Mouse (Mus musculus) limb, embryonic 11.5 days (tissue): ENCODE results near the gene Zfpm1. TPM values are rescaled to one million over a fixed set of nuclear protein-coding genes. Genes with fewer than 3 reads are reported as not detected.

Experiments
- ATAC-seq: fragments of 200-750 bp; cut with Nextera tagmentation; 2 replicates; pipeline ENCODE4 v1.8.0; 2017; ENCODE audit warnings: low read depth; ENCODE audit not compliant: insufficient number of reproducible peaks, low FRiP score, low TSS enrichment
- DNase-seq: peaks from one replicate; pipeline ENCODE4 v3.0.0-alpha.2; 2015; ENCODE audit warnings: low spot score
- H3K27ac ChIP-seq: fragments of 300-500 bp; sonication (generic); replicated peaks from 2 replicates; pipeline ENCODE4 v1.5.1; 2014; ENCODE audit warnings: low read depth, mild to moderate bottlenecking, low read length
- H3K27me3 ChIP-seq: fragments of 300-500 bp; sonication (generic); 2 replicates; pipeline ENCODE4 v1.6.1; 2014; ENCODE audit warnings: mild to moderate bottlenecking, low read length, mixed read lengths; ENCODE audit not compliant: control insufficient read depth, insufficient read depth
- H3K36me3 ChIP-seq: fragments of 300-500 bp; sonication (generic); 2 replicates; pipeline ENCODE4 v1.6.1; 2014; ENCODE audit warnings: mild to moderate bottlenecking, low read length, moderate library complexity, mixed read lengths; ENCODE audit not compliant: control insufficient read depth, insufficient read depth
- H3K4me1 ChIP-seq: fragments of 300-500 bp; sonication (generic); 2 replicates; pipeline ENCODE4 v1.6.1; 2014; ENCODE audit warnings: low read length, mixed read lengths; ENCODE audit not compliant: control insufficient read depth, insufficient read depth
- H3K4me2 ChIP-seq: fragments of 300-500 bp; sonication (generic); 2 replicates; pipeline ENCODE4 v1.6.1; 2014; ENCODE audit warnings: low read depth, mild to moderate bottlenecking, moderate library complexity; ENCODE audit not compliant: severe bottlenecking
- H3K4me3 ChIP-seq: fragments of 300-500 bp; sonication (generic); 2 replicates; pipeline ENCODE4 v1.5.1; 2014; ENCODE audit warnings: low read depth, low read length
- H3K9ac ChIP-seq: fragments of 300-500 bp; sonication (generic); 2 replicates; pipeline ENCODE4 v1.6.1; 2014; ENCODE audit warnings: mild to moderate bottlenecking, low read length
- H3K9me3 ChIP-seq: fragments of 300-500 bp; sonication (generic); 2 replicates; pipeline ENCODE4 v1.6.1; 2016; ENCODE audit warnings: low read length; ENCODE audit not compliant: control insufficient read depth
- WGBS: fragments of 180-500 bp; shearing (Covaris S2); extraction: QIAGEN DNeasy Blood & Tissue Kit; methylation state at CpG from one replicate; pipeline ENCODE4 v1.1.7; 2014; 5-methylcytosine and 5-hydroxymethylcytosine counted together
- polyA plus RNA-seq: library from polyadenylated mRNA; unstranded; fragments of >200 nt; fragmentation: Nextera tagmentation; extraction: Ambion mirVana; gene quantifications from 2 replicates; pipeline ENCODE4 v1.2.1, GENCODE M21; 2014

The Zfpm1 gene
- polyA plus RNA-seq, 1 experiment from 2014 or later: 1.4 TPM

DNA sequence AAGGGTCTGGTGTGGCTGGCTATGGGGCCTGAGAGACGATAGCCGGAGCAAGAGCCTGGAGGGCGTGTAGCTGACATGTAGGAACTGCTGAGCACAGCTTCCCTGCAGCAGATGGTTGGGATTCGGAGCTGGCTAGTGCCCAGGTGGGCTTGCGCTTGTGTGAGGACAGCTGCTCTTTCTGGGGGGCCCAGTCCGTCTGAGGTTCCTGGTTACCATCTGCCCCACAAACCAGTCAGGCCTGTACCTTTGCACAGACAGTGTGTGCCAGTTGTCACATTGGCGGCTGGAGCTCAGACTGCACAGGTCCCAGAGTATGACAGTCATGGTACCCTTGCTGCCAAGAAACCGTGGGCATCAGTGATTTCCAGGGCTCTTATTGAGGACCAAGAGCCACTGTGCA, 25.9 kb downstream of the Zfpm1 start:
- Histone ChIP-seq H3K4me1 (no peaks in the 10 kb centered on the region), H3K4me3 (no peak overlapping the region), H3K4me2 (no peak overlapping the region), H3K27ac (no peak overlapping the region), H3K9ac (no peak overlapping the region), H3K36me3 (no peaks in the 10 kb centered on the region; the same call in 1 of the 2 replicates), H3K9me3 (no peaks in the 10 kb centered on the region), H3K27me3 (no peaks in the 10 kb centered on the region)
- DNase-seq: no peak
- ATAC-seq: no peak
- WGBS: 89% methylated on average over 8 of the region's 8 CpGs

DNA sequence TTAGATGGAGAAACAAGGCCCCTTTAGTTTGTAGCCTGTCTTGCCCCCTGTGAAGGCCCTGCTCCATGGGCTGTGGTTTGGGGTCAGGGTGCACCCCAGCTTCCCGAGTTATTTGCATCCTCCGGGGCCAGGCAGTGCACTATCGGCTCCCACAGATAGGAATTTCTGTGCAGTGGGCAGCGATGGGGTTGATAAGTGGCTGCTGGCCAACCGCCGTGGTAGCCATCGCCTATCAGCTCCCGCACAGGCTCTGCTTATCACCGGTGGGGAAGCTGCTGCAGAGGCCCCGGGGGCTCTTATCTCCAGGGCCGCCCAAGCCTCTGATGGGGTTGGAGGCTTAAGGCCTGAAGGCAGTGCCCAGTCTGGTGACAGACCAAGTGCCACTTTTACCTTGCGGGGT, 27.3 kb downstream of the Zfpm1 start:
- Histone ChIP-seq H3K4me3 (no peak overlapping the region), H3K27ac (no peak overlapping the region), H3K4me1 (no peaks in the 10 kb centered on the region), H3K36me3 (no peaks in the 10 kb centered on the region; the same call in 1 of the 2 replicates), H3K27me3 (no peaks in the 10 kb centered on the region), H3K9ac (no peak overlapping the region), H3K4me2 (no peak overlapping the region), H3K9me3 (no peaks in the 10 kb centered on the region)
- WGBS: 82% methylated on average over 12 of the region's 12 CpGs
- ATAC-seq: no peak
- no peak for DNase-seq

DNA sequence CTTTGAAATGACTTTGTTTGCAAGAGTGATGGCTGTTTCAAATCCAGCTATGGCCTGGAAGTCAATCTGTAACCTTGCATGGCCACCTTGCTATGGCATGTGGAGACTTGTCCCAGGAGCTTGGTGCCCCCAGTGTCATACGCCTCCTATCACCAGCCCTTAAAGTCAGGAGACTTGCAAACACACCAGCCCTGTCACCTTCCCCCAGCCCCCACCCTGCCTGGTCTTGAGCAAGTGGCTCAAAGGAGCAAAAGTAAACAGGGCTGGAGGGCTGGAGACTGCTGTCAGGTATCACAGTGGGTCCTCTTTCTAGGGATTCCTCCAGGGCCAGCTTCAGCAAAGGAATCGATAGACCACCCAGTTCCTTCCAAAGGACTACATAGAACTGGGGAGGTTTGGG, 29.2 kb downstream of the Zfpm1 start:
- Histone ChIP-seq H3K4me2 (no peak overlapping the region), H3K4me3 (no peak overlapping the region), H3K9me3 (no peaks in the 10 kb centered on the region), H3K27me3 (no peaks in the 10 kb centered on the region), H3K36me3 (no peaks in the 10 kb centered on the region; the same call in 1 of the 2 replicates), H3K27ac (no peak overlapping the region), H3K9ac (no peak overlapping the region), H3K4me1 (peaks cover 6% of the 10 kb centered on the region; the same call in 1 of the 2 replicates)
- no peak for ATAC-seq
- no peak for DNase-seq
- 80% methylated on average over 2 of the region's 2 CpGs for WGBS

DNA sequence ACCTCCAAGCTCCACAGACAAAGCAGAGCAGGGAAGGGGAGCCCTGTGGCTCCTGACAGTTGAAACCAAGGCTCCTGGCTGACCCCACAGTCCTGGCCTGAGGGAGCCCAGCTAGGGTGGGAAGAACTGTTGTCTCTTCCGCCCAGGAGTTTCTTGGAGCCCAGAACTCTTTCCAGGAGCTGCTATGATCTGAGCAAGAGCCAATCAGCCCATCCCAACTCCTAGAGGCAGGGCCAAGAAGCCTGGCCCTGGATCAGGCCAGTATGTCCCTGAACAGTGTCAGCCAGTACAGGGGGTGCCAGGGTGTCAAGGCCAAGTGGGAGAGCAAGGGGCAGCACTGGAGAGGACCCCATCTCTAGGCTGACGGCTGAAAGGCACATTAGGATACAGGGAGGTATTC, 30.6 kb downstream of the Zfpm1 start:
- Histone ChIP-seq H3K27ac (no peak overlapping the region), H3K27me3 (no peaks in the 10 kb centered on the region), H3K4me1 (peaks cover 6% of the 10 kb centered on the region; the same call in 1 of the 2 replicates), H3K9me3 (no peaks in the 10 kb centered on the region), H3K9ac (no peak overlapping the region), H3K36me3 (no peaks in the 10 kb centered on the region; the same call in 1 of the 2 replicates), H3K4me2 (no peak overlapping the region), H3K4me3 (no peak overlapping the region)
- DNase-seq (no peak), ATAC-seq (no peak)
- 77% methylated on average over 2 of the region's 2 CpGs for whole genome bisulfite sequencing

DNA sequence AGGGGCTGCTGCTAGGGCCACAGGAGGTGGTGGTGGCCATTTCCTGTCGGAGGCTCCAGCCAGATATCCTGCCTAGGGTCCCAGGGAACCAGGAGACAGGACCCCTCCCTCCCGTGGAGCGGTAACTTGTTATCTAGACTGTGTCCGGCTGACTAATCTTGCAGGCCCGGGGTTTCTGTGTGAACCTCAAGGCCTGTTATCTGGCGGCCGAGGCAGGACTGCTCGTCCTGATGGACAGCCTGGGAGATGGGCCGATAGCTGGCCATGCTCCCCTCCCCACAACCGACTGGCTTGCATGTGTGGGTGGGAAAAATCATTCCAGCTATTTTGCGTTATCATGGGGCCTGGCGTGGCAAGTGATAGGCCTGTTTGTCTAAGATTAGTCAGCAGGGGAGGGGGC, 31.4 kb downstream of the Zfpm1 start:
- no peaks in the 10 kb centered on the region; the same call in 1 of the 2 replicates for H3K36me3 ChIP-seq

DNA sequence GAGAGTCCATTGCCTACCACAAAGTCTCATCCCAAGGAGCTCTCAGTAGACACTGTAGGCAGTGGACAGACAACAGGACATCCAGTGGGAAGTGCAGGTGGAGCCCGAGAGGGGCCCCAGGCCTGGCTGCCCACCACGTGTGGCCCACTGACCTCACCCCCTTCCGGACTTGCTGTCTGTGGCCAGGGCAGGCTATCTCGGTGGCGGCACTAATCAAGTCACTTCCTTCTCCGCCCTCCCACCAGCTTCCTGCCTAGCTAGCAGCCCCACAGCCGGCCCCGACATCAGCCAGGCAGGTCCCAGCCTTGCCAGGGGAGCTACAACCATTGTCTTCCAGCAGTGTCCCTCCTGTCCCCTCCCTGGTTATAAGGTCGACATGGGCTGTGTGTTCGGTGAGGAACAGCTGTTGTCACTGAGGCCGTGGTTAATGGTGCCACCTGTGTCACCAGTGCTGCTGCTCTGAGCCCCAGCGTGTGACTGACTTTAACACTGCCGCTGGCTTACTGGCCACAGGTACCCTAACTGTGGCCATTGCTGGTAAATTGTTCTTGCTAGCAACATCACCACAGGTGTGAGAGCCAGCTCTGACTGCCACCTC, 33.1 kb downstream of the Zfpm1 start:
- Histone ChIP-seq H3K9me3 (no peaks in the 10 kb centered on the region), H3K9ac (no peak overlapping the region), H3K27ac (no peak overlapping the region), H3K4me2 (no peak overlapping the region), H3K27me3 (no peaks in the 10 kb centered on the region), H3K4me3 (no peak overlapping the region), H3K36me3 (no peaks in the 10 kb centered on the region; the same call in 1 of the 2 replicates), H3K4me1 (peaks cover 6% of the 10 kb centered on the region; the same call in 1 of the 2 replicates)
- 52% methylated on average over 13 of the region's 13 CpGs for WGBS
- ATAC-seq (no peak), DNase-seq (no peak)

More for the DNA sequence above, 31.4 kb downstream of the Zfpm1 start:
- DNase-seq (no peak), ATAC-seq (no peak)
- Histone ChIP-seq H3K27me3 (no peaks in the 10 kb centered on the region), H3K4me1 (peaks cover 6% of the 10 kb centered on the region; the same call in 1 of the 2 replicates), H3K4me3 (no peak overlapping the region), H3K9ac (no peak overlapping the region), H3K4me2 (no peak overlapping the region; the same call in 1 of the 2 replicates), H3K9me3 (no peaks in the 10 kb centered on the region), H3K27ac (no peak overlapping the region)
- WGBS: 58% methylated on average over 12 of the region's 12 CpGs

DNA sequence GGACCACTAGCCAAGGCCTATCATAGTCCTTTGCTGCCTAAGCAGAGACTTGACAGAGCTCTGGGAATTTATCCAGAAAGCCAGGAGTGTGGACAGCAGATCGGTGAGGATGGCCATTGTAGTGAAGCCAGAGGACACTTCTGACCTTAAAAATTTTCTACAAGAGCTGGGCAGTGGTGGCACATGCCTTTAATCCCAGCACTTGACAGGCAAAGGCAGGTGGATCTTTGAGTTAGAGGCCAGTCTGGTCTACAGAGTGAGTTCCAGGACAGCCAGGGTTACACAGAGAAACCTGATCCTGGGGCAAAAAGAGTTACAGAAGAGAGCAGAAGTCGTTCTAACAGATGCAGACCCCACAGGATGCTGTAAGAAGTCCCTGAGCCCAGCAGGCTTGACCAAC, 34.5 kb downstream of the Zfpm1 start:
- H3K4me1 ChIP-seq: peaks cover 6% of the 10 kb centered on the region
- no peak overlapping the region for H3K27ac ChIP-seq

DNA sequence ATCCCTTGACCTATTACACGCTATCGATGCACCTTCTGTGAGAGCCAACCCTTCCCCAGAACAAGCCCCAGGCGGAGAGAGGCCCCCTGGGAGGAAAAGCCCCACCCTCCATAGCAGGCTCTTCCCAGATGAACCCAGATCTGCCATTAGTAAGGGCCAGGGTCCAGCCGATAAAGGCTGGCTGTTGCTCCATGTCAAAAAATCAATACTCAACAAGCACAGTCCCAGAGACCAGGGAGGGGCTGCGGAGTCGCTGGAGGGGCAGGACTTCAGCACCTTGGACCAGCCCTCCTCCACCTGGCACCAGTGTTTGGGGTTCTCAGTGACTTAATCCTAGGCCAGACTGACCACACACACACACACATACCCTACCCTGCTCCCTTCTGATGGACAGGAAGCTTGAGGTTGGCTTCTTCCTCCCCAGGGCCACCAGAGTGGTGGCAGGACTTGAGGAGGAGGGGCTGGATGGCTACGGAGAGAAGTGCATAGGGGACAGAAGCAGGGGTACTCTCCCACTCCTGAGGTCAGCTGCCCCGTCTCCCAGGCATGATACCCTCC, 36.1 kb downstream of the Zfpm1 start:
- no peak overlapping the region for H3K4me3 ChIP-seq
- no peaks in the 10 kb centered on the region for H3K9me3 ChIP-seq
- WGBS: 63% methylated on average over 8 of the region's 8 CpGs
- no peaks in the 10 kb centered on the region for H3K27me3 ChIP-seq
- no peak for ATAC-seq
- peaks cover 6% of the 10 kb centered on the region for H3K4me1 ChIP-seq
- no peak overlapping the region for H3K4me2 ChIP-seq
- H3K36me3 ChIP-seq: no peaks in the 10 kb centered on the region
- no peak overlapping the region for H3K9ac ChIP-seq
- no peak for DNase-seq
- H3K27ac ChIP-seq: no peak overlapping the region

More for the DNA sequence above, 34.5 kb downstream of the Zfpm1 start:
- ATAC-seq (no peak), DNase-seq (no peak)
- H3K27me3 ChIP-seq: no peaks in the 10 kb centered on the region
- 47% methylated on average over 2 of the region's 2 CpGs for WGBS
- no peaks in the 10 kb centered on the region; the same call in 1 of the 2 replicates for H3K36me3 ChIP-seq
- H3K4me3 ChIP-seq: no peak overlapping the region
- H3K9ac ChIP-seq: no peak overlapping the region
- H3K4me2 ChIP-seq: no peak overlapping the region
- no peaks in the 10 kb centered on the region for H3K9me3 ChIP-seq
